Mouse (Mus musculus): ENCODE measurements around the gene Myo1h. TPM values are rescaled to one million over a fixed set of nuclear protein-coding genes. Genes with fewer than 3 reads are reported as not detected.

Gene Myo1h
- polyA plus RNA-seq, 1 experiment from 2014 or later: 3.8 TPM

GRCm38 (mm10) chr5:114298212-114298894 is 9.4 kb downstream of the Myo1h start:
- Histone ChIP-seq H3K4me1 (replicated peaks; ENCODE audit: control insufficient read depth, insufficient read depth) (no peaks in the 10 kb centered on the region), H3K27me3 (ENCODE audit: control insufficient read depth, insufficient read depth, low read length) (no peaks in the 10 kb centered on the region), H3K9ac (ENCODE audit: low read length) (no peak overlapping the region), H3K36me3 (ENCODE audit: control insufficient read depth, insufficient read depth, low read length) (no peaks in the 10 kb centered on the region), H3K4me3 (ENCODE audit: low read depth, low read length) (no peak overlapping the region), H3K4me2 (replicated peaks; ENCODE audit: low read depth) (no peak overlapping the region), H3K9me3 (ENCODE audit: control insufficient read depth, low read length) (no peaks in the 10 kb centered on the region), H3K27ac (replicated peaks) (no peak overlapping the region)
- TF ChIP-seq EP300 (optimal IDR thresholded peaks at IDR 0.05) (no peak), CTCF (IDR thresholded peaks at IDR 0.05; ENCODE audit: low read depth) (no peak)
- ATAC-seq (ENCODE audit: low FRiP score, low TSS enrichment) (no peak), DNase-seq (ENCODE audit: low spot score) (no peak)
- WGBS: 48% methylated on average over 18 of the region's 18 CpGs

GRCm38 (mm10) chr5:114299156-114299855 is 10.3 kb downstream of the Myo1h start:
- no peak overlapping the region for H3K9ac ChIP-seq (ENCODE audit: low read length)
- H3K4me3 ChIP-seq (ENCODE audit: low read depth, low read length): no peak overlapping the region
- H3K27me3 ChIP-seq (ENCODE audit: control insufficient read depth, insufficient read depth, low read length): no peaks in the 10 kb centered on the region
- H3K9me3 ChIP-seq (ENCODE audit: control insufficient read depth, low read length): no peaks in the 10 kb centered on the region
- no peak overlapping the region for H3K27ac ChIP-seq (replicated peaks)
- H3K36me3 ChIP-seq (ENCODE audit: control insufficient read depth, insufficient read depth, low read length): no peaks in the 10 kb centered on the region
- no peaks in the 10 kb centered on the region for H3K4me1 ChIP-seq (replicated peaks; ENCODE audit: control insufficient read depth, insufficient read depth)
- H3K4me2 ChIP-seq (replicated peaks; ENCODE audit: low read depth): no peak overlapping the region
- TF ChIP-seq EP300 (optimal IDR thresholded peaks at IDR 0.05): no peak
- TF ChIP-seq CTCF (IDR thresholded peaks at IDR 0.05; ENCODE audit: low read depth): no peak
- ATAC-seq (ENCODE audit: low FRiP score, low TSS enrichment) (no peak), DNase-seq (ENCODE audit: low spot score) (no peak)
- WGBS: 60% methylated on average over 22 of the region's 22 CpGs

- Histone ChIP-seq H3K27me3 (ENCODE audit: control insufficient read depth, insufficient read depth, low read length) (no peaks in the 10 kb centered on the region), H3K4me3 (ENCODE audit: low read depth, low read length) (no peak overlapping the region), H3K9ac (ENCODE audit: low read length) (no peak overlapping the region), H3K9me3 (ENCODE audit: control insufficient read depth, low read length) (no peaks in the 10 kb centered on the region), H3K4me1 (replicated peaks; ENCODE audit: control insufficient read depth, insufficient read depth) (no peaks in the 10 kb centered on the region), H3K36me3 (ENCODE audit: control insufficient read depth, insufficient read depth, low read length) (no peaks in the 10 kb centered on the region), H3K4me2 (replicated peaks; ENCODE audit: low read depth) (no peak overlapping the region), H3K27ac (replicated peaks) (no peak overlapping the region)
- 87% methylated on average over 24 of the region's 24 CpGs for whole genome bisulfite sequencing
- ATAC-seq (ENCODE audit: low FRiP score, low TSS enrichment) (no peak), DNase-seq (ENCODE audit: low spot score) (no peak)
- TF ChIP-seq CTCF (IDR thresholded peaks at IDR 0.05; ENCODE audit: low read depth) (no peak), EP300 (optimal IDR thresholded peaks at IDR 0.05) (no peak)
These were observed 11.1 kb downstream of the Myo1h start for GRCm38 (mm10) chr5:114299883-114300610.

GRCm38 (mm10) chr5:114303166-114303565 is 14.2 kb downstream of the Myo1h start:
- no peak for DNase-seq (ENCODE audit: low spot score)
- no peak for ATAC-seq (ENCODE audit: low FRiP score, low TSS enrichment)
- WGBS: 74% methylated on average over 6 of the region's 6 CpGs
- no peaks in the 10 kb centered on the region for H3K9me3 ChIP-seq (ENCODE audit: control insufficient read depth, low read length)
- no peak overlapping the region for H3K4me3 ChIP-seq (ENCODE audit: low read depth, low read length)
- TF ChIP-seq EP300 (optimal IDR thresholded peaks at IDR 0.05) (no peak), CTCF (IDR thresholded peaks at IDR 0.05; ENCODE audit: low read depth) (no peak)
- no peak overlapping the region for H3K4me2 ChIP-seq (replicated peaks; ENCODE audit: low read depth)
- no peaks in the 10 kb centered on the region for H3K27me3 ChIP-seq (ENCODE audit: control insufficient read depth, insufficient read depth, low read length)
- H3K36me3 ChIP-seq (ENCODE audit: control insufficient read depth, insufficient read depth, low read length): no peaks in the 10 kb centered on the region
- no peaks in the 10 kb centered on the region for H3K4me1 ChIP-seq (replicated peaks; ENCODE audit: control insufficient read depth, insufficient read depth)
- H3K9ac ChIP-seq (ENCODE audit: low read length): no peak overlapping the region
- H3K27ac ChIP-seq (replicated peaks): no peak overlapping the region

- WGBS: 51% methylated on average over 5 of the region's 5 CpGs
- TF ChIP-seq CTCF (IDR thresholded peaks at IDR 0.05; ENCODE audit: low read depth) (no peak), EP300 (optimal IDR thresholded peaks at IDR 0.05) (no peak)
- ATAC-seq (ENCODE audit: low FRiP score, low TSS enrichment) (no peak), DNase-seq (ENCODE audit: low spot score) (no peak)
- Histone ChIP-seq H3K4me2 (replicated peaks; ENCODE audit: low read depth) (no peak overlapping the region), H3K9me3 (ENCODE audit: control insufficient read depth, low read length) (no peaks in the 10 kb centered on the region), H3K27me3 (ENCODE audit: control insufficient read depth, insufficient read depth, low read length) (no peaks in the 10 kb centered on the region), H3K27ac (replicated peaks) (no peak overlapping the region), H3K4me1 (replicated peaks; ENCODE audit: control insufficient read depth, insufficient read depth) (no peaks in the 10 kb centered on the region), H3K9ac (ENCODE audit: low read length) (no peak overlapping the region), H3K4me3 (ENCODE audit: low read depth, low read length) (no peak overlapping the region), H3K36me3 (ENCODE audit: control insufficient read depth, insufficient read depth, low read length) (no peaks in the 10 kb centered on the region)
These were observed 17.5 kb downstream of the Myo1h start for GRCm38 (mm10) chr5:114306496-114306895.
